Mouse (Mus musculus) lung, postnatal 0 days (tissue): ENCODE results near the gene Dock3.

Experiments
- CTCF ChIP-seq: IDR thresholded peaks from 2 replicates; pipeline ENCODE4 v1.5.1; 2016; ENCODE audit warnings: antibody characterized with exemption, mild to moderate bottlenecking
- EP300 ChIP-seq: IDR thresholded peaks from 2 replicates; pipeline ENCODE4 v1.6.1; 2016; ENCODE audit warnings: antibody characterized with exemption, mild to moderate bottlenecking, control low read depth

GRCm38 (mm10) chr9:107278527-107279377 lies 47.0 kb upstream of the Dock3 start:
- peak; percentile 58 for TF ChIP-seq CTCF
- TF ChIP-seq EP300, result peak; percentile 51; the same call in 1 of the 2 replicates
